Mouse (Mus musculus): ENCODE data around the gene Ciao1. TPM values are rescaled to one million over a fixed set of nuclear protein-coding genes. Genes with fewer than 3 reads are reported as not detected.

Gene Ciao1
- polyA plus RNA-seq, 1 experiment from 2014 or later = 62.6 TPM

GRCm38 (mm10) chr2:127271042-127271515, 23.5 kb upstream of the Ciao1 start:
- Histone ChIP-seq H3K9ac (ENCODE audit: low read length) (peak overlapping the region; percentile 91), H3K27me3 (replicated peaks; ENCODE audit: control insufficient read depth, insufficient read depth, low read length) (no peaks in the 10 kb centered on the region), H3K4me1 (replicated peaks; ENCODE audit: control insufficient read depth, insufficient read depth, low read length) (peaks cover 4% of the 10 kb centered on the region), H3K4me3 (ENCODE audit: low read depth, low read length) (peak overlapping the region; percentile 71), H3K9me3 (ENCODE audit: control insufficient read depth, low read length) (no peaks in the 10 kb centered on the region), H3K36me3 (ENCODE audit: control insufficient read depth, insufficient read depth, low read length) (peaks cover 5% of the 10 kb centered on the region), H3K4me2 (ENCODE audit: low read length) (peak overlapping the region; percentile 83), H3K27ac (ENCODE audit: low read depth) (peak overlapping the region; percentile 93; the same call in 1 of the 2 replicates)
- 9% methylated on average over 8 of the region's 8 CpGs for WGBS
- DNase-seq (ENCODE audit: low spot score) = no peak
- ATAC-seq (replicated peaks; ENCODE audit: low FRiP score, low TSS enrichment, low read depth) = no peak

GRCm38 (mm10) chr2:127270300-127271041, 22.9 kb upstream of the Ciao1 start:
- ATAC-seq (replicated peaks; ENCODE audit: low FRiP score, low TSS enrichment, low read depth) (peak; percentile 96), DNase-seq (ENCODE audit: low spot score) (peak; percentile 90)
- peaks cover 5% of the 10 kb centered on the region for H3K36me3 ChIP-seq (ENCODE audit: control insufficient read depth, insufficient read depth, low read length)
- H3K9me3 ChIP-seq (ENCODE audit: control insufficient read depth, low read length) = no peaks in the 10 kb centered on the region
- no peaks in the 10 kb centered on the region for H3K27me3 ChIP-seq (replicated peaks; ENCODE audit: control insufficient read depth, insufficient read depth, low read length)
- H3K9ac ChIP-seq (ENCODE audit: low read length) = peak overlapping the region; percentile 91
- peak overlapping the region; percentile 83 for H3K4me2 ChIP-seq (ENCODE audit: low read length)
- H3K27ac ChIP-seq (ENCODE audit: low read depth) = peak overlapping the region; percentile 93
- under 1% methylated on average over 72 of the region's 75 CpGs for WGBS
- H3K4me3 ChIP-seq (ENCODE audit: low read depth, low read length) = peak overlapping the region; percentile 71
- peaks cover 4% of the 10 kb centered on the region for H3K4me1 ChIP-seq (replicated peaks; ENCODE audit: control insufficient read depth, insufficient read depth, low read length)

GRCm38 (mm10) chr2:127269491-127270299, 22.1 kb upstream of the Ciao1 start, which contains the start of gene Stard7:
Gene Stard7, plus strand, starts transcription at chr2:127270218.
- Histone ChIP-seq H3K27ac (ENCODE audit: low read depth) (peak within 1 kb of the TSS; percentile 93), H3K27me3 (replicated peaks; ENCODE audit: control insufficient read depth, insufficient read depth, low read length) (no peaks in the 10 kb centered on the region), H3K4me1 (replicated peaks; ENCODE audit: control insufficient read depth, insufficient read depth, low read length) (peaks cover 4% of the 10 kb centered on the region), H3K9ac (ENCODE audit: low read length) (peak within 1 kb of the TSS; percentile 91), H3K4me3 (ENCODE audit: low read depth, low read length) (peak within 1 kb of the TSS; percentile 71), H3K36me3 (ENCODE audit: control insufficient read depth, insufficient read depth, low read length) (peaks cover 5% of the 10 kb centered on the region), H3K9me3 (ENCODE audit: control insufficient read depth, low read length) (no peaks in the 10 kb centered on the region), H3K4me2 (ENCODE audit: low read length) (peak within 1 kb of the TSS; percentile 83)
- DNase-seq (ENCODE audit: low spot score) (peak; percentile 96), ATAC-seq (replicated peaks; ENCODE audit: low FRiP score, low TSS enrichment, low read depth) (peak; percentile 99)
- under 1% methylated on average over 49 of the region's 49 CpGs for WGBS

- Histone ChIP-seq H3K4me3 (ENCODE audit: low read depth, low read length) (no peak overlapping the region), H3K9ac (ENCODE audit: low read length) (no peak overlapping the region), H3K27ac (ENCODE audit: low read depth) (no peak overlapping the region), H3K27me3 (replicated peaks; ENCODE audit: control insufficient read depth, insufficient read depth, low read length) (no peaks in the 10 kb centered on the region), H3K9me3 (ENCODE audit: control insufficient read depth, low read length) (no peaks in the 10 kb centered on the region), H3K36me3 (ENCODE audit: control insufficient read depth, insufficient read depth, low read length) (peaks cover 3% of the 10 kb centered on the region; the same call in 1 of the 2 replicates), H3K4me2 (ENCODE audit: low read length) (no peak overlapping the region), H3K4me1 (replicated peaks; ENCODE audit: control insufficient read depth, insufficient read depth, low read length) (peaks cover 4% of the 10 kb centered on the region)
- 49% methylated on average over 4 of the region's 4 CpGs for WGBS
- DNase-seq (ENCODE audit: low spot score) (no peak), ATAC-seq (replicated peaks; ENCODE audit: low FRiP score, low TSS enrichment, low read depth) (no peak)
Observed at GRCm38 (mm10) chr2:127267854-127268253, 20.2 kb upstream of the Ciao1 start.

- no peak overlapping the region for H3K9ac ChIP-seq (ENCODE audit: low read length)
- H3K27me3 ChIP-seq (replicated peaks; ENCODE audit: control insufficient read depth, insufficient read depth, low read length) = no peaks in the 10 kb centered on the region
- H3K9me3 ChIP-seq (ENCODE audit: control insufficient read depth, low read length) = no peaks in the 10 kb centered on the region
- H3K36me3 ChIP-seq (ENCODE audit: control insufficient read depth, insufficient read depth, low read length) = peaks cover 27% of the 10 kb centered on the region
- H3K4me1 ChIP-seq (replicated peaks; ENCODE audit: control insufficient read depth, insufficient read depth, low read length) = no peaks in the 10 kb centered on the region
- ATAC-seq (replicated peaks; ENCODE audit: low FRiP score, low TSS enrichment, low read depth) (no peak), DNase-seq (ENCODE audit: low spot score) (no peak)
- no peak overlapping the region for H3K4me2 ChIP-seq (ENCODE audit: low read length)
- no peak overlapping the region for H3K4me3 ChIP-seq (ENCODE audit: low read depth, low read length)
- H3K27ac ChIP-seq (ENCODE audit: low read depth) = no peak overlapping the region
Observed at GRCm38 (mm10) chr2:127262480-127262879, 14.9 kb upstream of the Ciao1 start.

- Histone ChIP-seq H3K4me1 (replicated peaks; ENCODE audit: control insufficient read depth, insufficient read depth, low read length) (no peaks in the 10 kb centered on the region), H3K4me2 (ENCODE audit: low read length) (no peak overlapping the region), H3K4me3 (ENCODE audit: low read depth, low read length) (no peak overlapping the region), H3K9ac (ENCODE audit: low read length) (no peak overlapping the region), H3K9me3 (ENCODE audit: control insufficient read depth, low read length) (no peaks in the 10 kb centered on the region), H3K27me3 (replicated peaks; ENCODE audit: control insufficient read depth, insufficient read depth, low read length) (no peaks in the 10 kb centered on the region), H3K36me3 (ENCODE audit: control insufficient read depth, insufficient read depth, low read length) (peaks cover 43% of the 10 kb centered on the region), H3K27ac (ENCODE audit: low read depth) (no peak overlapping the region)
- 87% methylated on average over 5 of the region's 5 CpGs for WGBS
- DNase-seq (ENCODE audit: low spot score) (no peak), ATAC-seq (replicated peaks; ENCODE audit: low FRiP score, low TSS enrichment, low read depth) (no peak)
Observed at GRCm38 (mm10) chr2:127259340-127259739, 11.7 kb upstream of the Ciao1 start.

- Histone ChIP-seq H3K9ac (ENCODE audit: low read length) (no peak overlapping the region), H3K27ac (ENCODE audit: low read depth) (no peak overlapping the region), H3K4me1 (replicated peaks; ENCODE audit: control insufficient read depth, insufficient read depth, low read length) (no peaks in the 10 kb centered on the region), H3K36me3 (ENCODE audit: control insufficient read depth, insufficient read depth, low read length) (peaks cover 50% of the 10 kb centered on the region), H3K4me2 (ENCODE audit: low read length) (no peak overlapping the region), H3K27me3 (replicated peaks; ENCODE audit: control insufficient read depth, insufficient read depth, low read length) (no peaks in the 10 kb centered on the region), H3K4me3 (ENCODE audit: low read depth, low read length) (no peak overlapping the region), H3K9me3 (ENCODE audit: control insufficient read depth, low read length) (no peaks in the 10 kb centered on the region)
- 84% methylated on average over 6 of the region's 6 CpGs for whole genome bisulfite sequencing
- DNase-seq (ENCODE audit: low spot score) = no peak
- no peak for ATAC-seq (replicated peaks; ENCODE audit: low FRiP score, low TSS enrichment, low read depth)
Observed at GRCm38 (mm10) chr2:127255294-127255693, 7.7 kb upstream of the Ciao1 start.

- Histone ChIP-seq H3K9me3 (ENCODE audit: control insufficient read depth, low read length) (no peaks in the 10 kb centered on the region), H3K9ac (ENCODE audit: low read length) (no peak overlapping the region), H3K4me3 (ENCODE audit: low read depth, low read length) (no peak overlapping the region), H3K27ac (ENCODE audit: low read depth) (no peak overlapping the region), H3K27me3 (replicated peaks; ENCODE audit: control insufficient read depth, insufficient read depth, low read length) (no peaks in the 10 kb centered on the region), H3K4me2 (ENCODE audit: low read length) (no peak overlapping the region), H3K4me1 (replicated peaks; ENCODE audit: control insufficient read depth, insufficient read depth, low read length) (no peaks in the 10 kb centered on the region), H3K36me3 (ENCODE audit: control insufficient read depth, insufficient read depth, low read length) (peaks cover 49% of the 10 kb centered on the region)
- ATAC-seq (replicated peaks; ENCODE audit: low FRiP score, low TSS enrichment, low read depth) = no peak
- 91% methylated on average over 3 of the region's 3 CpGs for WGBS
- no peak for DNase-seq (ENCODE audit: low spot score)
Observed at GRCm38 (mm10) chr2:127254604-127255134, 7.1 kb upstream of the Ciao1 start.

Data from intestine, embryonic 14.5 days (tissue).